Mouse (Mus musculus): ENCODE results near the gene Cep131.

DNA sequence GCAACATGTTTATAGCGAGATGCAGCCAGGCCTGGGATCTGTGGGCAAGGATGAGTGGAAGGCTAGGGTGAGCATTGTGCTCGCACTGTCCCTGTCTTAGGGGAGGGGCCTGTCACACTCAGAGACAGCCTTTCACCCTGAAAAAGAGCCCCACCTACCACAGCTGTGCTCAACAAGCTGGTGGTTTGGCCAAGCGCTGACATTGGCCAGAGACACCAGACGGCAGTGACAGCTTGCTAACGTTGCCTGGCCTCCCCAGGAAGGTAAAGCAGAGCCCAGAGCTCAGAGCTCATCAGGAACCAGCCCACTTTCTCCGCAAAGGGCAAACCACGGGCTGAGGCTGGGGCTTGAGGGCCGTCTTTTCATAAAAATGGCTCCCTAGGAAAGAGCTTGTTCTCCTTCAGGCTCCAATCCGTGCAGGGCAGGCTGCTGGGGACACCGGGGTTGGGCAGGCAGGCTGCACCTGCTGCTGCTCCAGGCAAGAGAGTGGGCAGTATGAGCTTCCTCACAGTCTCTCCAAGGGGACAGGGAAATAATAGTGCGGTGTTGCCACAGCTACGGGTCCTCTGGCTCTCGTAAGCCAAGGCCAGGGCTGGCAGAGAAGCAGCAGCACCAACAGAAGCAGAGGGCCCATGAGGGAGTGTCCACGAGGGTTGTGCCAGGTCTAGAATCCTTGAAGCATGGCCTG lies 35.4 kb downstream of the Cep131 start:
- TF ChIP-seq GATA1 (IDR thresholded peaks at IDR 0.05; ENCODE audit: borderline replicate concordance, low read length) (no peak), CTCF (IDR thresholded peaks at IDR 0.05; ENCODE audit: low read depth, low read length) (no peak)
